Mouse (Mus musculus) thymus, adult 2 months (tissue): Measurements from ENCODE around the gene Opn4. TPM values are rescaled to one million over a fixed set of nuclear protein-coding genes. Genes with fewer than 3 reads are reported as not detected.

Experiments used
- DNase-seq: peaks from one replicate; pipeline ENCODE4 v3.0.0; 2021
- H3K27ac ChIP-seq: fragments of 200-500 bp; 2 replicates; pipeline ENCODE4 v1.5.1; 2012; ENCODE audit warnings: low read length, control low read depth; ENCODE audit not compliant: control insufficient read depth, insufficient read depth
- H3K27me3 ChIP-seq: fragments of 200-500 bp; 2 replicates; pipeline ENCODE4 v1.6.1; 2012; ENCODE audit warnings: mild to moderate bottlenecking, low read length, moderate library complexity, mixed read lengths; ENCODE audit not compliant: control insufficient read depth, insufficient read depth
- H3K36me3 ChIP-seq: fragments of 200-500 bp; 2 replicates; pipeline ENCODE4 v1.6.1; 2012; ENCODE audit warnings: mild to moderate bottlenecking, low read length, moderate library complexity; ENCODE audit not compliant: control insufficient read depth, insufficient read depth
- H3K4me1 ChIP-seq: fragments of 200-500 bp; replicated peaks from 2 replicates; pipeline ENCODE4 v1.6.1; 2012; ENCODE audit warnings: low read length; ENCODE audit not compliant: control insufficient read depth, insufficient read depth
- H3K4me3 ChIP-seq: fragments of 200-500 bp; 2 replicates; pipeline ENCODE4 v1.5.1; 2012; ENCODE audit warnings: mild to moderate bottlenecking, low read length, control low read depth, moderate library complexity; ENCODE audit not compliant: control insufficient read depth, insufficient read depth
- CTCF ChIP-seq: fragments of 200-500 bp; IDR thresholded peaks from 2 replicates; pipeline ENCODE4 v1.5.1; 2012; ENCODE audit warnings: mild to moderate bottlenecking, control low read depth, low read length, moderate library complexity, borderline replicate concordance; ENCODE audit not compliant: control insufficient read depth, poor library complexity, insufficient read depth; ENCODE audit errors: extremely low read depth
- POLR2A ChIP-seq: fragments of 200-500 bp; IDR thresholded peaks from 2 replicates; pipeline ENCODE4 v1.6.1; 2012; ENCODE audit warnings: mild to moderate bottlenecking, low read length, control low read depth, moderate library complexity; ENCODE audit not compliant: control insufficient read depth, poor library complexity, insufficient read depth; ENCODE audit errors: extremely low read depth
- WGBS: fragments of 180-500 bp; shearing (Covaris S2); methylation state at CpG from one replicate; pipeline ENCODE4 v1.1.7; 2018; 5-methylcytosine and 5-hydroxymethylcytosine counted together
- polyA plus RNA-seq: library from polyadenylated mRNA; depleted of rRNA; stranded (reverse); fragments of >200 nt; gene quantifications from 2 replicates; pipeline ENCODE4 v1.2.3, GENCODE M21; 2012

The Opn4 gene
- polyA plus RNA-seq, 1 experiment = 1.1 TPM

GRCm38 (mm10) chr14:34595596-34596255 is 4.2 kb downstream of the Opn4 start:
- Histone ChIP-seq H3K36me3 (no peaks in the 10 kb centered on the region), H3K4me3 (no peak overlapping the region), H3K27ac (no peak overlapping the region), H3K27me3 (no peaks in the 10 kb centered on the region), H3K4me1 (no peaks in the 10 kb centered on the region)
- TF ChIP-seq CTCF (no peak), POLR2A (no peak)
- no peak for DNase-seq
- 85% methylated on average over 17 of the region's 17 CpGs for WGBS

- Histone ChIP-seq H3K27ac (no peak overlapping the region), H3K4me3 (no peak overlapping the region), H3K4me1 (no peaks in the 10 kb centered on the region), H3K27me3 (no peaks in the 10 kb centered on the region), H3K36me3 (no peaks in the 10 kb centered on the region)
- TF ChIP-seq CTCF (no peak), POLR2A (no peak)
- DNase-seq = no peak
- 88% methylated on average over 15 of the region's 15 CpGs for WGBS
These were observed 8.0 kb downstream of the Opn4 start for GRCm38 (mm10) chr14:34591741-34592535.

GRCm38 (mm10) chr14:34590743-34591675 is 8.9 kb downstream of the Opn4 start:
- Histone ChIP-seq H3K27me3 (no peaks in the 10 kb centered on the region), H3K4me1 (no peaks in the 10 kb centered on the region), H3K36me3 (no peaks in the 10 kb centered on the region), H3K4me3 (no peak overlapping the region), H3K27ac (no peak overlapping the region)
- TF ChIP-seq POLR2A (no peak), CTCF (no peak)
- no peak for DNase-seq
- 82% methylated on average over 24 of the region's 24 CpGs for WGBS

GRCm38 (mm10) chr14:34590017-34590570 is 9.8 kb downstream of the Opn4 start:
- Histone ChIP-seq H3K27ac (no peak overlapping the region), H3K4me1 (no peaks in the 10 kb centered on the region), H3K27me3 (no peaks in the 10 kb centered on the region), H3K4me3 (no peak overlapping the region), H3K36me3 (no peaks in the 10 kb centered on the region)
- WGBS = 98% methylated on average over 5 of the region's 5 CpGs
- TF ChIP-seq CTCF (no peak), POLR2A (no peak)
- DNase-seq = no peak

GRCm38 (mm10) chr14:34589185-34589713 is 10.7 kb downstream of the Opn4 start:
- Histone ChIP-seq H3K27me3 (no peaks in the 10 kb centered on the region), H3K36me3 (no peaks in the 10 kb centered on the region), H3K4me1 (no peaks in the 10 kb centered on the region), H3K27ac (no peak overlapping the region), H3K4me3 (no peak overlapping the region)
- WGBS = 95% methylated on average over 8 of the region's 8 CpGs
- no peak for DNase-seq
- TF ChIP-seq CTCF (no peak), POLR2A (no peak)

- DNase-seq = no peak
- 85% methylated on average over 8 of the region's 8 CpGs for WGBS
- no peak within 1 kb of the TSS for H3K27ac ChIP-seq
- no peak within 1 kb of the TSS for H3K4me3 ChIP-seq
- TF ChIP-seq CTCF (no peak), POLR2A (no peak)
- no peaks in the 10 kb centered on the region for H3K36me3 ChIP-seq
- no peaks in the 10 kb centered on the region for H3K4me1 ChIP-seq
- no peaks in the 10 kb centered on the region for H3K27me3 ChIP-seq
These were observed 11.4 kb downstream of the Opn4 start, which contains the start of gene Ldb3 for GRCm38 (mm10) chr14:34588498-34588897. TSS of gene Ldb3 (minus strand) at chr14:34588682.
